Mouse (Mus musculus): ENCODE results near the gene Pnpla5. TPM values are rescaled to one million over a fixed set of nuclear protein-coding genes. Genes with fewer than 3 reads are reported as not detected.
A peak's percentile ranks its signal among the peaks of the same experiment; 100 is the strongest.

Pnpla5 gene
- total RNA-seq, 2 experiments from 2014 or later, result not detected

DNA sequence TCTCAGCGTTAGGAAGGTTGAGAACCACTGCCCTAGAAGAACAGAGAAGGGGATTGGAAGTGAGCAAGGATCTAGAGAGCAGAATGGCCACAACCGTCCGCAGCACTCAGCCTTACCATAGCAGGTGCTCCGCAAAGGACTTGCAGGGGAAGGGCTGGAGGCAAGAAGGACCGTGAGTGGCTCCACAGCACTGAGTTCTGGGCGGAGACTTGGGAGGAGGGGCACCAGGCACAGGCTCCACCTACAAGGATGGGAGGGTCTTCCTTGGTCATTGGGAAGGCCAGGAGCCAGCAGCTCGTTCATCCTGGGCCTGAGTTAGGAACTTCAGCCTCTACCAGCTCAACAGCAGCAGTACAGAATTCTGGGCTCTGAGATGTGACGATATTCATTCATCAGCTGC lies 49.9 kb downstream of the Pnpla5 start:
- H3K27ac ChIP-seq, result no peak overlapping the region
- no peak for DNase-seq (ENCODE audit: low spot score in 2 of 2)
- no peak for TF ChIP-seq CTCF (conservative IDR thresholded peaks at IDR 0.05)
- no peak overlapping the region for H3K4me3 ChIP-seq

DNA sequence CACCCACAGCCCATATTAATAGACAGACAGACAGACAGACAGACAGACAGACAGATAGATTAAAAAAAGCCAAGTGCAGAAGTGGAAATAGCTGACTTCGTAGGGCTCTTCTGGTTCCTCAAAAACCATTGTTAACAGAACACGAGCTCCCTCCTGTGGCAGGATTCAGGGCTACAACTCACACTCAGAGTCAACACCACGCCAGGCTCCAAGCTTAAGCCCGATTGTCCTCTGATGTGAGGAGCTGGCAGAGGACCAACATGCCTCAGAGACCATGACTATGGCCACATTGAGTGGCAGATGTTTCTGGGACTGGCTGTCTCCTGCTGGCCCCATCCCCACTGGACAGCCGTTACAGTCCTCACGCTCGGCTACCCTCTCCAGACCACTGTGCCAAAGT lies 50.7 kb downstream of the Pnpla5 start:
- Histone ChIP-seq H3K4me3 (no peak overlapping the region), H3K27ac (no peak overlapping the region)
- peak; percentile 80 to 88 for DNase-seq (ENCODE audit: low spot score in 2 of 2)
- TF ChIP-seq CTCF (conservative IDR thresholded peaks at IDR 0.05), result peak; percentile 84

DNA sequence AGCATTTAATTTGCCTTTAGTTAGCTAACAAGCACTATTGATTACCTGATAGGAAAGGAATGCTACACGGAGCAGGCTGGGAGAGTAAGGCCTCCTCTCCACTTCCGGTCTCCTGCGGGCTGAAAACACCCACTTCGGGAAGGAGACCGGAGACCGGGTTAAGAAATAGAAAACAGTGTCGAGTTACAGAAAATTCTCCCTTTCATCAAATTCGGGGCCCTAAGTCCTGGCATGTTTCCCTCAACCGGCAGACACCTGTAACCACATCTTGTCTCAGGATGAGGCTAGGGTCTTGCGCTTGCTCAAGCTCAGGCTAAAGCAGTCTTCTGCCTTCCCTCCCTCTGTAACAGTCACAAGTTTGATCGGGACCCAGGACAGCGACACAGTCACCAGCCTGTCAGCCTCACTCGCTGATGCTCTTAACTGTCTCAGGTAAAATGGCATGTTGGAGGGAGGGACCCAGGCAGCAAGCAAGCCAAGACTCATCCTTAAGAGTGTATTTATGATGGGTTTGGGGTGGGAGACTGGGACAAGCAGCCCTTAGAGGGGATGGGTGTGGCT lies 52.8 kb downstream of the Pnpla5 start:
- DNase-seq (ENCODE audit: low spot score in 2 of 2), result no peak
- no peak for TF ChIP-seq CTCF (conservative IDR thresholded peaks at IDR 0.05)
- Histone ChIP-seq H3K27ac (no peak overlapping the region), H3K4me3 (no peak overlapping the region)

DNA sequence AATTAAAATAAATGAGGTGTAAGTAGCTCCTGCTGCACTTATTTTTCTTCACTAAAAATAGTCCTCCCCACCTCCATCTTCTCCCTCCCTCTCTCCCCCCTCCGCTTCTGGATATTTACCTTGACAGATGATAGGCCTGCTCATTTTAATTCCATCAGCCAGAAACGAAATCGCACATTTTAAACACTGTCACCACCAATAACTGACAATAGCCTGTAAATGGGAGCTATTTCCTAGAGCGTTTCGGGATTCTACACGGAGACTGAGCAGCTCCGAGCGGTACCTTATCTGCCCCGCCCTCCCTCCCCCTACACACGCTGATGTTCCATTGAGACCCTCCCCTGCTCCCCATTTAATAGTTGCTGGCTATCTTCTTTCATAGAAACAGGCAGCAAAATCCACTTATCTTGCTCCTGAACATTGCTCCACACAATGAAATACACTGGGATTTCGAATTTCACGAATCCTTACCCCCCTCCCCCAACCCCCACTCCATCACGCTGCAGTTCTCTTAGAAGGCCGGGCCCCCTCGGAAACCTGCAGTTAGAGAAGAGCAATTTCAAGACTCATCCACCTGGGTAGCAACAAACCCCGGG lies 53.4 kb downstream of the Pnpla5 start:
- H3K27ac ChIP-seq, result no peak overlapping the region
- DNase-seq (ENCODE audit: low spot score in 2 of 2), result no peak
- no peak overlapping the region for H3K4me3 ChIP-seq
- TF ChIP-seq CTCF (conservative IDR thresholded peaks at IDR 0.05), result no peak

DNA sequence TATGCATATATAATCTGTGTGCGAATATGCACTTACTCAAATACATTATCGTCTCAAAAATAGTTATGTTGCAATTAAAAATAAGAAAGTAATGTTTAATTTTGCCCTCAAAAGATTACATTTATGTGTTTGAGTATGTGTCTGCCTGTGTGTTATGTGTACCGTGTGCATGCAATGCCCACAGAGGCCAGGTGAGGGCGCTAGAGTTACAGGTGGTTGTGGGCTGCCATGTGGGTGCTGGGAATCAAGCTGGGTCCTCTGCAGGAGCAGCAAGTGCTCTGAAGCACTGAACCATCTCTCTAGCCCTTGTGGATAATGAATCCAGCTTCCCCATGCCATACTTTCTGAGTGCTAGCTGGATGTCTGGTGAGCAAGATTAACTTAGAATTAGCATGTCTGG lies 57.3 kb downstream of the Pnpla5 start:
- TF ChIP-seq CTCF (conservative IDR thresholded peaks at IDR 0.05), result peak; percentile 57
- H3K4me3 ChIP-seq, result no peak overlapping the region
- DNase-seq (ENCODE audit: low spot score in 2 of 2), result no peak
- H3K27ac ChIP-seq, result no peak overlapping the region

DNA sequence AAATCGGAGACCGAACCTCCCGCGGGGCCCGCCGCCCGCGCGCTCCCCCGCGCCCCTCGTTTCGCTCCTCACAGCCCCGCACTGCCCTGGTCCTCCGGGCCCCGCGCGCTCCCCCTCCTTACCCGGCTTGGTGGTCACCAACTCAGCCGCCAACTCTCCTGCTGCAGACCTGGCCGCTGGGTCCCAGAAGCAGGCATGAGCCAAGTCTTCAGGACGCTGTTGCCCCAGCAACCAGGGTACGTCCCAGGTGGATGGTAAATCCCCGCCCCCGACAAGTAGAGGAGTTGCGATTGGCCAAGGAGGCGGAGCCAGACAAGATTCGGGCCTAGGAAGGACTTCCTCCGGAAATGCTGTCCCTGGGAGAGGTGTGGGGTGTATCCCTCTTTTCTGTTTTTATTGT lies 57.8 kb downstream of the Pnpla5 start, which contains the start of gene Efcab6:
TSS of gene Efcab6 (minus strand) at position 240 of the 400 bp plus-strand sequence.
- Histone ChIP-seq H3K27ac (no peak within 1 kb of the TSS), H3K4me3 (peak within 1 kb of the TSS; percentile 43)
- TF ChIP-seq CTCF (conservative IDR thresholded peaks at IDR 0.05), result no peak

More for the DNA sequence above, 57.8 kb downstream of the Pnpla5 start, which contains the start of gene Efcab6:
- DNase-seq (ENCODE audit: low spot score in 2 of 2), result peak in 1 of 2 experiments; percentile 69

Small RNAs within 50 kb of the gene (microRNA-seq; reads per million reads assigned to microRNA genes)
- 0 to 0.18 reads per million in 2 experiments for gene Mir6392

Other genes starting within 250 kb of the Pnpla5 start
- gene Efcab6, start 57.8 kb downstream of the Pnpla5 start, total RNA-seq (2021), result 1 to 10 TPM; 4.9 to 6.4 TPM
- gene Sult4a1, start 17.4 kb downstream of the Pnpla5 start, total RNA-seq (2021), result 100 to 1,000 TPM; 315 to 350 TPM
- gene Pnpla3, start 44.7 kb upstream of the Pnpla5 start, total RNA-seq (2021), result 1 to 10 TPM; 7.3 to 8.1 TPM
- 100 to 1,000 TPM in 1 of 2 experiments, 10 to 100 TPM in 1; 93.6 to 102 TPM for gene Samm50, start 69.1 kb upstream of the Pnpla5 start, total RNA-seq (2021)
- 10 to 100 TPM; 29.9 to 34.0 TPM for gene Parvb, start 108.9 kb upstream of the Pnpla5 start, total RNA-seq (2021)
- 10 to 100 TPM; 20.9 to 26.6 TPM for gene Parvg, start 200.9 kb upstream of the Pnpla5 start, total RNA-seq (2021)

Measured in layer of hippocampus, adult 2 months (tissue).